Mouse (Mus musculus) adrenal gland, postnatal 25 days (tissue): ENCODE data around the gene C7. TPM values are rescaled to one million over a fixed set of nuclear protein-coding genes. Genes with fewer than 3 reads are reported as not detected.

ENCODE experiments used
- DNase-seq: peaks from one replicate; pipeline ENCODE4 v3.0.0; 2021; ENCODE audit warnings: mixed read lengths
- total RNA-seq: library from RNA; stranded (reverse); gene quantifications from 2 replicates; pipeline ENCODE4 v1.2.3, GENCODE M21; 2021

Gene C7
- total RNA-seq, 1 experiment from 2014 or later, result 9.4 TPM

DNA sequence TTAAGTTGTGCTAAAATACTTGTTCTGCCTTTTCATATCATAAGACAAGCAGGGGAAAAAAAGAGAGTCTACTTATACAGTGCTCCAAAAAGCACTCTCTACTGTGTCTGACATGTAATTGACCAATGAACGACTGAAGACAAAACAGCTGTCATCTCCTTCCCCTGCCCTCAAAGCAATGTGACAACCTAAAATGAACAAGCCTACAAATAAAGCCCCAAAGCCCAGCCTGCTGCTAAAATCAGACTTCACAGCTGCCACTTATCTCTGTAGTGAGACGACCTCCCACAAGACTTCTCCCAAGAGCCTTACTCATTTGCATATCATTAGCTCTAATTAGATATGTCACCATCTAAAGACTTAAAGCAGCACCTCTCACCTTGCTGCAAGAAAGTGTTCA is 60.6 kb downstream of the C7 start:
- DNase-seq, result no peak

DNA sequence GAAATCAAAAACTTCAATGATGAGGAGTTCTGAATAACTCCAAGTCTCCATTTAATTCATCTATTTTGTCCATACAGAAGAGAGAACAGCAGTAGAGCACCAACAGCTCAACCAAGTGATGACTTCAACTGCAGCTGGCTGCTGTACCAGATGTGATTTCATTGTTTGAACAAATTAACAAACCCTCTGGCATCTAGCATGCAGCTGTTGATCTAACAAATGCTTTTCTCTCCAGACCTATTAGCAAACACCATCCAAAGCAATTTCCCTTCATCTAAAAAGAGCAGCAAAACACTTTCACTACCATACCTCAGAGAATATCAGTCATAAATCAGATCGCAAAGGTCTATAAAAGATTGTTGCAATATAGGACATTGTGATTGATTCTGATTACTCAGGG is 90.2 kb downstream of the C7 start:
- DNase-seq, result no peak

Other genes with a start within 250 kb of the C7 start
- not detected in 2 replicates for gene Mroh2b, start 165.0 kb downstream of the C7 start, total RNA-seq
- gene Card6, start 44.8 kb upstream of the C7 start, total RNA-seq, result 7.9 and 11.4 TPM in 2 replicates
- gene Rpl37, start 52.9 kb upstream of the C7 start, total RNA-seq, result 360 and 420 TPM in 2 replicates
- 35.7 and 42.2 TPM in 2 replicates for gene Prkaa1, start 80.1 kb upstream of the C7 start, total RNA-seq
- gene Ttc33, start 121.8 kb upstream of the C7 start, total RNA-seq, result 48.9 and 79.8 TPM in 2 replicates
- 1.1 TPM in 2 replicates for gene Ptger4, start 180.4 kb upstream of the C7 start, total RNA-seq